Mouse (Mus musculus) right cerebral cortex, adult 2 months (tissue): Measurements from ENCODE around the gene Avil.
"Not testable (repeated sequence)": the region's sequence is repeated elsewhere in the genome, so short reads cannot be mapped to it uniquely, and the experiment has no call there.

Experiments used
- DNase-seq, 2 experiments: peaks; one replicate each; pipeline ENCODE4 v3.0.0; 2021 to 2022; ENCODE audit warnings: low spot score in 2 of 2

Avil gene

GRCm38 (mm10) chr10:127059174-127059967, 58.9 kb downstream of the Avil start:
- no peak for DNase-seq

- DNase-seq: peak; percentile 74 to 75
These were observed 59.7 kb downstream of the Avil start, which contains the start of gene March9 for GRCm38 (mm10) chr10:127059968-127060916. Gene March9, minus strand, starts transcription at chr10:127060184.

- DNase-seq: no peak
These were observed 60.6 kb downstream of the Avil start for GRCm38 (mm10) chr10:127061085-127061484.

- no peak for DNase-seq
These were observed 61.0 kb downstream of the Avil start for GRCm38 (mm10) chr10:127061513-127061912.

GRCm38 (mm10) chr10:127062101-127062500, 61.6 kb downstream of the Avil start:
- DNase-seq: not testable (repeated sequence)

- no peak for DNase-seq
These were observed 62.0 kb downstream of the Avil start for GRCm38 (mm10) chr10:127062503-127062902.

- peak; percentile 98 to 99 for DNase-seq
These were observed 62.8 kb downstream of the Avil start, which contains the start of gene Cdk4 for GRCm38 (mm10) chr10:127063239-127063872. Gene Cdk4, plus strand, starts transcription at chr10:127063534.

GRCm38 (mm10) chr10:127063913-127064870, 63.7 kb downstream of the Avil start:
- no peak for DNase-seq

GRCm38 (mm10) chr10:127065981-127066380, 65.5 kb downstream of the Avil start:
- DNase-seq: no peak

- DNase-seq: no peak
These were observed 66.1 kb downstream of the Avil start for GRCm38 (mm10) chr10:127066519-127067018.

- DNase-seq: no peak
These were observed 68.0 kb downstream of the Avil start for GRCm38 (mm10) chr10:127068360-127069038.

GRCm38 (mm10) chr10:127069281-127070189, 69.0 kb downstream of the Avil start:
- DNase-seq: peak in 1 of 2 experiments; percentile 56
